Mouse (Mus musculus) lung, adult 2 months (tissue): ENCODE measurements around the gene Mgat4b.

Source experiments
- CTCF ChIP-seq: fragments of 200-500 bp; IDR thresholded peaks from 2 replicates; pipeline ENCODE4 v1.5.1; 2011; ENCODE audit warnings: mild to moderate bottlenecking, low read length, control low read depth; ENCODE audit not compliant: insufficient read depth
- POLR2A ChIP-seq: fragments of 200-500 bp; IDR thresholded peaks from 2 replicates; pipeline ENCODE4 v1.6.1; 2011; ENCODE audit warnings: low read depth, mild to moderate bottlenecking, control low read depth, low read length, borderline replicate concordance; ENCODE audit errors: extremely low read depth

- no peak for TF ChIP-seq CTCF
- TF ChIP-seq POLR2A, result no peak
These were observed 20.0 kb downstream of the Mgat4b start for GRCm38 (mm10) chr11:50230481-50231304.
